Mouse (Mus musculus): ENCODE measurements around the gene Agt. TPM values are rescaled to one million over a fixed set of nuclear protein-coding genes. Genes with fewer than 3 reads are reported as not detected.

Agt gene
- polyA plus RNA-seq, 1 experiment from 2014 or later: 0.76 TPM

GRCm38 (mm10) chr8:124557476-124557875, 12.0 kb downstream of the Agt start:
- no peak overlapping the region for H3K9ac ChIP-seq
- WGBS: 63% methylated on average over 5 of the region's 5 CpGs
- H3K4me3 ChIP-seq (replicated peaks; ENCODE audit: low read length): no peak overlapping the region
- H3K27me3 ChIP-seq (ENCODE audit: control insufficient read depth, insufficient read depth, low read length): no peaks in the 10 kb centered on the region
- no peaks in the 10 kb centered on the region; the same call in 1 of the 2 replicates for H3K4me1 ChIP-seq (replicated peaks; ENCODE audit: control insufficient read depth, insufficient read depth, low read length)
- DNase-seq (ENCODE audit: low spot score) (no peak), ATAC-seq (ENCODE audit: low FRiP score) (no peak)
- peaks cover 5% of the 10 kb centered on the region; the same call in 1 of the 2 replicates for H3K36me3 ChIP-seq (replicated peaks; ENCODE audit: control insufficient read depth, insufficient read depth)
- no peak overlapping the region for H3K27ac ChIP-seq
- no peaks in the 10 kb centered on the region for H3K9me3 ChIP-seq (ENCODE audit: control insufficient read depth, low read length)
- H3K4me2 ChIP-seq (replicated peaks): no peak overlapping the region

GRCm38 (mm10) chr8:124556658-124557057, 12.8 kb downstream of the Agt start:
- peak; percentile 79; the same call in 1 of the 2 replicates for ATAC-seq (ENCODE audit: low FRiP score)
- no peak overlapping the region for H3K9ac ChIP-seq
- 25% methylated on average over 13 of the region's 13 CpGs for WGBS

GRCm38 (mm10) chr8:124556164-124556563, 13.3 kb downstream of the Agt start:
- no peaks in the 10 kb centered on the region for H3K27me3 ChIP-seq (ENCODE audit: control insufficient read depth, insufficient read depth, low read length)
- no peak overlapping the region for H3K9ac ChIP-seq
- H3K4me1 ChIP-seq (replicated peaks; ENCODE audit: control insufficient read depth, insufficient read depth, low read length): no peaks in the 10 kb centered on the region; the same call in 1 of the 2 replicates
- no peak overlapping the region for H3K4me3 ChIP-seq (replicated peaks; ENCODE audit: low read length)
- DNase-seq (ENCODE audit: low spot score): no peak
- H3K9me3 ChIP-seq (ENCODE audit: control insufficient read depth, low read length): no peaks in the 10 kb centered on the region
- no peak overlapping the region for H3K4me2 ChIP-seq (replicated peaks)
- WGBS: 76% methylated on average over 7 of the region's 7 CpGs
- H3K36me3 ChIP-seq (replicated peaks; ENCODE audit: control insufficient read depth, insufficient read depth): peaks cover 18% of the 10 kb centered on the region
- no peak; the same call in 1 of the 2 replicates for ATAC-seq (ENCODE audit: low FRiP score)
- H3K27ac ChIP-seq: peak overlapping the region; percentile 2; the same call in 1 of the 2 replicates

More at GRCm38 (mm10) chr8:124556658-124557057, 12.8 kb downstream of the Agt start:
- DNase-seq (ENCODE audit: low spot score): peak; percentile 62
- Histone ChIP-seq H3K27ac (no peak overlapping the region), H3K9me3 (ENCODE audit: control insufficient read depth, low read length) (no peaks in the 10 kb centered on the region), H3K27me3 (ENCODE audit: control insufficient read depth, insufficient read depth, low read length) (no peaks in the 10 kb centered on the region), H3K36me3 (replicated peaks; ENCODE audit: control insufficient read depth, insufficient read depth) (peaks cover 13% of the 10 kb centered on the region), H3K4me2 (replicated peaks) (no peak overlapping the region), H3K4me1 (replicated peaks; ENCODE audit: control insufficient read depth, insufficient read depth, low read length) (no peaks in the 10 kb centered on the region; the same call in 1 of the 2 replicates), H3K4me3 (replicated peaks; ENCODE audit: low read length) (no peak overlapping the region)

- Histone ChIP-seq H3K9me3 (ENCODE audit: control insufficient read depth, low read length) (no peaks in the 10 kb centered on the region), H3K36me3 (replicated peaks; ENCODE audit: control insufficient read depth, insufficient read depth) (peaks cover 27% of the 10 kb centered on the region), H3K4me1 (replicated peaks; ENCODE audit: control insufficient read depth, insufficient read depth, low read length) (no peaks in the 10 kb centered on the region; the same call in 1 of the 2 replicates), H3K9ac (no peak overlapping the region), H3K27me3 (ENCODE audit: control insufficient read depth, insufficient read depth, low read length) (no peaks in the 10 kb centered on the region), H3K4me2 (replicated peaks) (no peak overlapping the region), H3K27ac (no peak overlapping the region), H3K4me3 (replicated peaks; ENCODE audit: low read length) (no peak overlapping the region)
- ATAC-seq (ENCODE audit: low FRiP score): no peak
- DNase-seq (ENCODE audit: low spot score): no peak
- 87% methylated on average over 7 of the region's 7 CpGs for WGBS
Measured at GRCm38 (mm10) chr8:124555113-124555750, 14.3 kb downstream of the Agt start.

- WGBS: 86% methylated on average over 15 of the region's 15 CpGs
- H3K9ac ChIP-seq: no peak overlapping the region
- no peak for ATAC-seq (ENCODE audit: low FRiP score)
- no peak overlapping the region for H3K27ac ChIP-seq
- DNase-seq (ENCODE audit: low spot score): no peak
- H3K9me3 ChIP-seq (ENCODE audit: control insufficient read depth, low read length): no peaks in the 10 kb centered on the region
- H3K4me2 ChIP-seq (replicated peaks): no peak overlapping the region
- no peak overlapping the region for H3K4me3 ChIP-seq (replicated peaks; ENCODE audit: low read length)
- no peaks in the 10 kb centered on the region for H3K27me3 ChIP-seq (ENCODE audit: control insufficient read depth, insufficient read depth, low read length)
- no peaks in the 10 kb centered on the region; the same call in 1 of the 2 replicates for H3K4me1 ChIP-seq (replicated peaks; ENCODE audit: control insufficient read depth, insufficient read depth, low read length)
- peaks cover 66% of the 10 kb centered on the region for H3K36me3 ChIP-seq (replicated peaks; ENCODE audit: control insufficient read depth, insufficient read depth)
Measured at GRCm38 (mm10) chr8:124551011-124551661, 18.4 kb downstream of the Agt start.

GRCm38 (mm10) chr8:124548187-124548586, 21.3 kb downstream of the Agt start:
- Histone ChIP-seq H3K9me3 (ENCODE audit: control insufficient read depth, low read length) (no peaks in the 10 kb centered on the region), H3K9ac (no peak overlapping the region), H3K27ac (no peak overlapping the region), H3K4me3 (replicated peaks; ENCODE audit: low read length) (no peak overlapping the region), H3K36me3 (replicated peaks; ENCODE audit: control insufficient read depth, insufficient read depth) (peaks cover 95% of the 10 kb centered on the region), H3K4me1 (replicated peaks; ENCODE audit: control insufficient read depth, insufficient read depth, low read length) (no peaks in the 10 kb centered on the region), H3K27me3 (ENCODE audit: control insufficient read depth, insufficient read depth, low read length) (no peaks in the 10 kb centered on the region), H3K4me2 (replicated peaks) (no peak overlapping the region)
- WGBS: 87% methylated on average over 1 of the region's 1 CpGs
- DNase-seq (ENCODE audit: low spot score) (no peak), ATAC-seq (ENCODE audit: low FRiP score) (no peak)

- 71% methylated on average over 11 of the region's 11 CpGs for WGBS
- ATAC-seq (ENCODE audit: low FRiP score): peak; percentile 48; the same call in 1 of the 2 replicates
Measured at GRCm38 (mm10) chr8:124547269-124547668, 22.2 kb downstream of the Agt start.

GRCm38 (mm10) chr8:124546815-124547214, 22.7 kb downstream of the Agt start:
- WGBS: 87% methylated on average over 7 of the region's 7 CpGs
- ATAC-seq (ENCODE audit: low FRiP score): no peak

More at GRCm38 (mm10) chr8:124547269-124547668, 22.2 kb downstream of the Agt start:
- Histone ChIP-seq H3K4me3 (replicated peaks; ENCODE audit: low read length) (no peak overlapping the region), H3K4me1 (replicated peaks; ENCODE audit: control insufficient read depth, insufficient read depth, low read length) (no peaks in the 10 kb centered on the region), H3K9me3 (ENCODE audit: control insufficient read depth, low read length) (no peaks in the 10 kb centered on the region), H3K4me2 (replicated peaks) (no peak overlapping the region), H3K27me3 (ENCODE audit: control insufficient read depth, insufficient read depth, low read length) (no peaks in the 10 kb centered on the region), H3K27ac (peak overlapping the region; percentile 49), H3K36me3 (replicated peaks; ENCODE audit: control insufficient read depth, insufficient read depth) (peaks cover 97% of the 10 kb centered on the region), H3K9ac (no peak overlapping the region)
- DNase-seq (ENCODE audit: low spot score): no peak

GRCm38 (mm10) chr8:124546371-124546770, 23.1 kb downstream of the Agt start:
- peaks cover 97% of the 10 kb centered on the region for H3K36me3 ChIP-seq (replicated peaks; ENCODE audit: control insufficient read depth, insufficient read depth)
- no peak for DNase-seq (ENCODE audit: low spot score)
- no peaks in the 10 kb centered on the region for H3K27me3 ChIP-seq (ENCODE audit: control insufficient read depth, insufficient read depth, low read length)
- WGBS: 93% methylated on average over 6 of the region's 6 CpGs
- no peaks in the 10 kb centered on the region for H3K9me3 ChIP-seq (ENCODE audit: control insufficient read depth, low read length)
- no peaks in the 10 kb centered on the region for H3K4me1 ChIP-seq (replicated peaks; ENCODE audit: control insufficient read depth, insufficient read depth, low read length)
- H3K27ac ChIP-seq: peak overlapping the region; percentile 49; the same call in 1 of the 2 replicates
- no peak overlapping the region for H3K4me3 ChIP-seq (replicated peaks; ENCODE audit: low read length)
- ATAC-seq (ENCODE audit: low FRiP score): no peak
- H3K9ac ChIP-seq: no peak overlapping the region
- no peak overlapping the region for H3K4me2 ChIP-seq (replicated peaks)

More at GRCm38 (mm10) chr8:124546815-124547214, 22.7 kb downstream of the Agt start:
- Histone ChIP-seq H3K27me3 (ENCODE audit: control insufficient read depth, insufficient read depth, low read length) (no peaks in the 10 kb centered on the region), H3K27ac (peak overlapping the region; percentile 49), H3K4me3 (replicated peaks; ENCODE audit: low read length) (no peak overlapping the region), H3K4me2 (replicated peaks) (no peak overlapping the region), H3K9ac (no peak overlapping the region), H3K36me3 (replicated peaks; ENCODE audit: control insufficient read depth, insufficient read depth) (peaks cover 97% of the 10 kb centered on the region), H3K9me3 (ENCODE audit: control insufficient read depth, low read length) (no peaks in the 10 kb centered on the region), H3K4me1 (replicated peaks; ENCODE audit: control insufficient read depth, insufficient read depth, low read length) (no peaks in the 10 kb centered on the region)
- no peak for DNase-seq (ENCODE audit: low spot score)

Data from hindbrain, embryonic 14.5 days (tissue).